In the genomic region with DNA sequence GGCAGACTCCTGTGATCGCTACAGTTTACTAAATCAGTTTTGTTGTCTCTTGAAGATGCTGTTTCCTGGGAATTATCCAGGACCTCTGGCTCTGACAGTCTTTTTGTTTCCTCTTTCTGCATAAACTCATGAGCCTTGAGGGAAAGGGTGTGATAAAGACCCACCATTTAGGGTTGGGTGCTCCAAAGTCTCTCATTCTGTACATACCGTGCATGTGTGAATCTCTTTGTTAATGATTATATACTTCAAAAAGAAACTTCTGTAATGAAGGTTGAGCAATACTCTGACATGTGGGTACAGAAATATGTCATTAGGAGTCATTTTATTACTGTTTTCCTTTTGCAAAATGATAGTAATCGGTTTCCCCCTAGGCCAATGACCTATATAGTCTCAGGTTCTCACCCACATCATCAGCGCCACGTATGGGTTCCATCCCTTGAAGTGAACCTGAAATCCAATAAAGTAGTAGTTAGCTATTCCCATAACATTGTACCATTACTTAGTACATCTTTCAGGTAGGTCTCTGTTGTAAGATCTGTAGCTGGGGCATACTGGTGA, we compare ENCODE assay signal across 24 mouse cellular contexts. TPM values are rescaled to one million over a fixed set of nuclear protein-coding genes. Genes with fewer than 3 reads are reported as not detected.
A peak's percentile ranks its signal among the peaks of the same experiment; 100 is the strongest.
DNase-seq lines count a peak whose midpoint lies in the region; ATAC-seq and TF ChIP-seq lines count a peak whose summit lies in the region.
"Had no signal": no experiment of that assay in that cellular context is flagged by ENCODE, and none has a peak within 500 bp of the region (broad histone marks: within the 10 kb centered on the region; RNA-seq: fewer than 3 reads in every experiment).

No protein-coding gene starts in this region.

- 77% methylated on average over 5 of the region's 5 CpGs for WGBS in intestine, embryonic 15.5 days
- WGBS in intestine, postnatal 0 days = 48% methylated on average over 5 of the region's 5 CpGs

- no peak overlapping the region for H3K27ac ChIP-seq in intestine, embryonic 15.5 days
- H3K27ac ChIP-seq in intestine, postnatal 0 days (ENCODE audit: low read depth, low read length) = no peak overlapping the region
- H3K27ac ChIP-seq: embryonic facial prominence, embryonic 10.5 days; embryonic facial prominence, embryonic 12.5 days; forebrain, embryonic 13.5 days; forebrain, embryonic 15.5 days had no signal

- no peak overlapping the region for H3K4me2 ChIP-seq in intestine, embryonic 15.5 days (replicated peaks)
- no peak overlapping the region for H3K4me2 ChIP-seq in intestine, postnatal 0 days (replicated peaks; ENCODE audit: low read depth)
- H3K4me2 ChIP-seq: embryonic facial prominence, embryonic 12.5 days; forebrain, embryonic 13.5 days; forebrain, embryonic 15.5 days had no signal

- H3K27me3 ChIP-seq in intestine, embryonic 15.5 days (replicated peaks) = no peaks in the 10 kb centered on the region
- H3K27me3 ChIP-seq in intestine, postnatal 0 days (replicated peaks; ENCODE audit: control insufficient read depth, insufficient read depth, low read length) = no peaks in the 10 kb centered on the region
- H3K27me3 ChIP-seq: CH12.LX; embryonic facial prominence, embryonic 12.5 days; forebrain, embryonic 13.5 days; forebrain, embryonic 15.5 days; Patski had no signal

- H3K9ac ChIP-seq in intestine, embryonic 15.5 days = no peak overlapping the region
- no peak overlapping the region for H3K9ac ChIP-seq in intestine, postnatal 0 days (ENCODE audit: low read depth, low read length)
- H3K9ac ChIP-seq: embryonic facial prominence, embryonic 12.5 days; forebrain, embryonic 13.5 days; forebrain, embryonic 15.5 days; forebrain, postnatal 0 days had no signal

- DNase-seq in heart, adult 11 months = peak; percentile 45
- no peak for DNase-seq in heart, adult 18-20 months
- no peak for DNase-seq in lung, postnatal 36 days
- DNase-seq: adrenal gland, adult 2 months; adrenal gland, postnatal 10 days; adrenal gland, postnatal 36 days; B cell, adult 2 months; cerebellum, adult 11-12 months; cerebellum, adult 2 months; cerebellum, adult 9-10 months; cerebellum, postnatal 10 days; cerebellum, postnatal 25 days; forebrain, postnatal 0 days had no signal

- no peaks in the 10 kb centered on the region for H3K36me3 ChIP-seq in intestine, embryonic 15.5 days
- H3K36me3 ChIP-seq in intestine, postnatal 0 days (ENCODE audit: control insufficient read depth, insufficient read depth) = no peaks in the 10 kb centered on the region
- H3K36me3 ChIP-seq: embryonic facial prominence, embryonic 10.5 days; embryonic facial prominence, embryonic 12.5 days; forebrain, embryonic 15.5 days; G1E had no signal

- H3K4me3 ChIP-seq in intestine, embryonic 15.5 days (replicated peaks) = no peak overlapping the region
- H3K4me3 ChIP-seq in intestine, postnatal 0 days (ENCODE audit: low read depth, low read length) = no peak overlapping the region
- H3K4me3 ChIP-seq: embryonic facial prominence, embryonic 10.5 days; embryonic facial prominence, embryonic 12.5 days; forebrain, embryonic 13.5 days; forebrain, embryonic 15.5 days had no signal

- H3K9me3 ChIP-seq in intestine, embryonic 15.5 days = no peaks in the 10 kb centered on the region
- no peaks in the 10 kb centered on the region for H3K9me3 ChIP-seq in intestine, postnatal 0 days (ENCODE audit: control insufficient read depth)
- H3K9me3 ChIP-seq: embryonic facial prominence, embryonic 10.5 days; embryonic facial prominence, embryonic 12.5 days; forebrain, embryonic 13.5 days; forebrain, embryonic 15.5 days had no signal

- peak; percentile 55; the same call in 1 of the 2 replicates for ATAC-seq in intestine, embryonic 15.5 days
- ATAC-seq in intestine, postnatal 0 days = peak; percentile 82
- ATAC-seq in activated CD4-positive, CD25-positive, alpha-beta regulatory T cell, adult 4 months = no peak
- ATAC-seq: CD4-positive, CD25-positive, alpha-beta regulatory T cell, adult 4 months; forebrain, embryonic 13.5 days; forebrain, embryonic 15.5 days; forebrain, postnatal 0 days; Patski had no signal

- TF ChIP-seq CTCF in intestine, postnatal 0 days (IDR thresholded peaks at IDR 0.05; ENCODE audit: low read depth) = no peak

- H3K4me1 ChIP-seq in intestine, embryonic 15.5 days (replicated peaks) = no peaks in the 10 kb centered on the region
- H3K4me1 ChIP-seq in intestine, postnatal 0 days (replicated peaks; ENCODE audit: control insufficient read depth, insufficient read depth, low read length) = no peaks in the 10 kb centered on the region
- H3K4me1 ChIP-seq: embryonic facial prominence, embryonic 10.5 days; embryonic facial prominence, embryonic 12.5 days; forebrain, embryonic 15.5 days had no signal

RNA-seq across cellular contexts. Expression of a gene that starts 58.4 kb away (rescaled TPM):
- total RNA-seq in heart, adult 18-20 months (2021) = 10 to 100 TPM; 18.4 to 18.5 TPM
- polyA plus RNA-seq in intestine, embryonic 15.5 days (2015; fragmentation: Nextera tagmentation; extraction: Ambion mirVana) = 10.9 and 11.1 TPM in 2 replicates
- polyA plus RNA-seq in intestine, postnatal 0 days (2015; fragmentation: Nextera tagmentation; extraction: Ambion mirVana) = 13.3 and 16.0 TPM in 2 replicates
- polyA plus RNA-seq in activated CD4-positive, CD25-positive, alpha-beta regulatory T cell, adult 4 months (2017; shearing (Covaris generic)) = not detected
- total RNA-seq: CH12.LX, G1E had no signal
- polyA plus RNA-seq: CD4-positive, CD25-positive, alpha-beta regulatory T cell, adult 4 months; G1E had no signal

Comparison
In these comparisons a context has a peak if more than half of its experiments do, and no peak if none do; other contexts are left out.
1. RNA of a gene that starts 58.4 kb away (polyA plus RNA-seq): 13.3 to 16.0 TPM in intestine, postnatal 0 days and 10.9 to 11.1 TPM in intestine, embryonic 15.5 days; not detected in activated CD4-positive, CD25-positive, alpha-beta regulatory T cell, adult 4 months; every median in the first group is over 10 times any median in the second.